Mouse (Mus musculus): ENCODE results near the gene Tnfsf9. TPM values are rescaled to one million over a fixed set of nuclear protein-coding genes. Genes with fewer than 3 reads are reported as not detected.

Tnfsf9 gene
- polyA plus RNA-seq, 1 experiment: 5.8 TPM

GRCm38 (mm10) chr17:57081234-57081842 is 23.8 kb upstream of the Tnfsf9 start:
- Histone ChIP-seq H3K4me3 (replicated peaks; ENCODE audit: insufficient read depth, low read depth, low read length) (no peak overlapping the region), H3K4me1 (ENCODE audit: control insufficient read depth, insufficient read depth, low read length) (peaks cover 36% of the 10 kb centered on the region), H3K27ac (ENCODE audit: insufficient read depth, low read length) (peak overlapping the region; percentile 31; the same call in 1 of the 2 replicates), H3K27me3 (ENCODE audit: control insufficient read depth, insufficient read depth, low read length) (no peaks in the 10 kb centered on the region)
- DNase-seq: peak in 1 of 2 experiments; percentile 52
- 0 out of 2 replicates have a peak, but pooled peaks have one; percentile 13 for TF ChIP-seq POLR2A (IDR thresholded peaks at IDR 0.05; ENCODE audit: borderline replicate concordance, insufficient read depth, low read length)
- no peak for TF ChIP-seq CTCF (IDR thresholded peaks at IDR 0.05; ENCODE audit: borderline replicate concordance, insufficient read depth, low read depth, low read length)
- WGBS: 71% methylated on average over 31 of the region's 31 CpGs

- 5% methylated on average over 5 of the region's 5 CpGs for WGBS
- no peak for TF ChIP-seq CTCF (IDR thresholded peaks at IDR 0.05; ENCODE audit: borderline replicate concordance, insufficient read depth, low read depth, low read length)
- TF ChIP-seq POLR2A (IDR thresholded peaks at IDR 0.05; ENCODE audit: borderline replicate concordance, insufficient read depth, low read length): peak; percentile 33; the same call in 1 of the 2 replicates
Measured at GRCm38 (mm10) chr17:57082481-57082880, 22.6 kb upstream of the Tnfsf9 start.

GRCm38 (mm10) chr17:57085970-57086757 is 19.0 kb upstream of the Tnfsf9 start:
- peak overlapping the region; percentile 98 for H3K4me3 ChIP-seq (replicated peaks; ENCODE audit: insufficient read depth, low read depth, low read length)
- 5% methylated on average over 11 of the region's 11 CpGs for WGBS
- peak; percentile 99 for DNase-seq
- H3K27me3 ChIP-seq (ENCODE audit: control insufficient read depth, insufficient read depth, low read length): no peaks in the 10 kb centered on the region
- peak overlapping the region; percentile 99 for H3K27ac ChIP-seq (ENCODE audit: insufficient read depth, low read length)
- H3K4me1 ChIP-seq (ENCODE audit: control insufficient read depth, insufficient read depth, low read length): peaks cover 23% of the 10 kb centered on the region
- no peak for TF ChIP-seq CTCF (IDR thresholded peaks at IDR 0.05; ENCODE audit: borderline replicate concordance, insufficient read depth, low read depth, low read length)
- TF ChIP-seq POLR2A (IDR thresholded peaks at IDR 0.05; ENCODE audit: borderline replicate concordance, insufficient read depth, low read length): no peak

More at GRCm38 (mm10) chr17:57082481-57082880, 22.6 kb upstream of the Tnfsf9 start:
- H3K4me1 ChIP-seq (ENCODE audit: control insufficient read depth, insufficient read depth, low read length): peaks cover 36% of the 10 kb centered on the region
- DNase-seq: peak; percentile 76 to 89
- peak overlapping the region; percentile 6 for H3K4me3 ChIP-seq (replicated peaks; ENCODE audit: insufficient read depth, low read depth, low read length)
- H3K27ac ChIP-seq (ENCODE audit: insufficient read depth, low read length): peak overlapping the region; percentile 14; the same call in 1 of the 2 replicates
- no peaks in the 10 kb centered on the region for H3K27me3 ChIP-seq (ENCODE audit: control insufficient read depth, insufficient read depth, low read length)

GRCm38 (mm10) chr17:57087049-57087832 is 17.9 kb upstream of the Tnfsf9 start, which contains the start of gene Tubb4a:
Tubb4a (minus strand) TSS chr17:57087782.
- H3K27ac ChIP-seq (ENCODE audit: insufficient read depth, low read length): peak within 1 kb of the TSS; percentile 99
- TF ChIP-seq CTCF (IDR thresholded peaks at IDR 0.05; ENCODE audit: borderline replicate concordance, insufficient read depth, low read depth, low read length) (no peak), POLR2A (IDR thresholded peaks at IDR 0.05; ENCODE audit: borderline replicate concordance, insufficient read depth, low read length) (peak; percentile 99)
- DNase-seq: peak; percentile 95
- H3K4me1 ChIP-seq (ENCODE audit: control insufficient read depth, insufficient read depth, low read length): peaks cover 15% of the 10 kb centered on the region
- H3K4me3 ChIP-seq (replicated peaks; ENCODE audit: insufficient read depth, low read depth, low read length): peak within 1 kb of the TSS; percentile 98
- H3K27me3 ChIP-seq (ENCODE audit: control insufficient read depth, insufficient read depth, low read length): no peaks in the 10 kb centered on the region
- WGBS: under 1% methylated on average over 31 of the region's 31 CpGs

GRCm38 (mm10) chr17:57094222-57094621 is 10.9 kb upstream of the Tnfsf9 start:
- no peaks in the 10 kb centered on the region for H3K27me3 ChIP-seq (ENCODE audit: control insufficient read depth, insufficient read depth, low read length)
- no peaks in the 10 kb centered on the region; the same call in 1 of the 2 replicates for H3K4me1 ChIP-seq (ENCODE audit: control insufficient read depth, insufficient read depth, low read length)
- H3K27ac ChIP-seq (ENCODE audit: insufficient read depth, low read length): no peak overlapping the region
- no peak overlapping the region for H3K4me3 ChIP-seq (replicated peaks; ENCODE audit: insufficient read depth, low read depth, low read length)
- no peak for TF ChIP-seq POLR2A (IDR thresholded peaks at IDR 0.05; ENCODE audit: borderline replicate concordance, insufficient read depth, low read length)
- no peak for TF ChIP-seq CTCF (IDR thresholded peaks at IDR 0.05; ENCODE audit: borderline replicate concordance, insufficient read depth, low read depth, low read length)
- 96% methylated on average over 3 of the region's 3 CpGs for WGBS
- DNase-seq: no peak

- DNase-seq: no peak
- no peak for TF ChIP-seq POLR2A (IDR thresholded peaks at IDR 0.05; ENCODE audit: borderline replicate concordance, insufficient read depth, low read length)
- TF ChIP-seq CTCF (IDR thresholded peaks at IDR 0.05; ENCODE audit: borderline replicate concordance, insufficient read depth, low read depth, low read length): no peak
- WGBS: under 1% methylated on average over 18 of the region's 19 CpGs
- no peaks in the 10 kb centered on the region; the same call in 1 of the 2 replicates for H3K4me1 ChIP-seq (ENCODE audit: control insufficient read depth, insufficient read depth, low read length)
- no peak overlapping the region for H3K27ac ChIP-seq (ENCODE audit: insufficient read depth, low read length)
- H3K27me3 ChIP-seq (ENCODE audit: control insufficient read depth, insufficient read depth, low read length): no peaks in the 10 kb centered on the region
- H3K4me3 ChIP-seq (replicated peaks; ENCODE audit: insufficient read depth, low read depth, low read length): peak overlapping the region; percentile 25
Measured at GRCm38 (mm10) chr17:57095855-57096622, 9.1 kb upstream of the Tnfsf9 start.

- TF ChIP-seq POLR2A (IDR thresholded peaks at IDR 0.05; ENCODE audit: borderline replicate concordance, insufficient read depth, low read length) (no peak), CTCF (IDR thresholded peaks at IDR 0.05; ENCODE audit: borderline replicate concordance, insufficient read depth, low read depth, low read length) (peak; percentile 87)
- H3K27me3 ChIP-seq (ENCODE audit: control insufficient read depth, insufficient read depth, low read length): no peaks in the 10 kb centered on the region
- H3K4me1 ChIP-seq (ENCODE audit: control insufficient read depth, insufficient read depth, low read length): no peaks in the 10 kb centered on the region; the same call in 1 of the 2 replicates
- peak; percentile 80 to 89 for DNase-seq
- H3K4me3 ChIP-seq (replicated peaks; ENCODE audit: insufficient read depth, low read depth, low read length): peak overlapping the region; percentile 25
- WGBS: under 1% methylated on average over 11 of the region's 11 CpGs
- H3K27ac ChIP-seq (ENCODE audit: insufficient read depth, low read length): no peak overlapping the region
Measured at GRCm38 (mm10) chr17:57096623-57096920, 8.6 kb upstream of the Tnfsf9 start.

Data from cerebellum, adult 2 months (tissue).